Mouse (Mus musculus): ENCODE measurements around the gene Usmg5.
"Not testable (repeated sequence)": the region's sequence is repeated elsewhere in the genome, so short reads cannot be mapped to it uniquely, and the experiment has no call there.

Gene Usmg5

GRCm38 (mm10) chr19:47090550-47091156 lies at the start of gene Usmg5, which contains the start of gene Pdcd11:
TSS of gene Usmg5 (minus strand) at chr19:47090647.
TSS of gene Pdcd11 (plus strand) at chr19:47090768.
- peak; percentile 98 for DNase-seq (ENCODE audit: low spot score in 2 of 2)

- not testable (repeated sequence) for DNase-seq (ENCODE audit: low spot score in 2 of 2)
These were observed 49.2 kb upstream of the Usmg5 start for GRCm38 (mm10) chr19:47139611-47140010.

GRCm38 (mm10) chr19:47137771-47138421 lies 47.4 kb upstream of the Usmg5 start, which contains the start of gene Calhm2:
TSS of gene Calhm2 (minus strand) at chr19:47138294.
- DNase-seq (ENCODE audit: low spot score in 2 of 2) = peak; percentile 64 to 70

GRCm38 (mm10) chr19:47137051-47137581 lies 46.7 kb upstream of the Usmg5 start:
- DNase-seq (ENCODE audit: low spot score in 2 of 2) = peak; percentile 57

- no peak for DNase-seq (ENCODE audit: low spot score in 2 of 2)
These were observed 45.7 kb upstream of the Usmg5 start for GRCm38 (mm10) chr19:47136170-47136569.

- DNase-seq (ENCODE audit: low spot score in 2 of 2) = no peak
These were observed 45.1 kb upstream of the Usmg5 start for GRCm38 (mm10) chr19:47135568-47135967.

GRCm38 (mm10) chr19:47133161-47133560 lies 42.7 kb upstream of the Usmg5 start:
- no peak for DNase-seq (ENCODE audit: low spot score in 2 of 2)

GRCm38 (mm10) chr19:47130551-47131125 lies 40.2 kb upstream of the Usmg5 start:
- DNase-seq (ENCODE audit: low spot score in 2 of 2) = no peak

- DNase-seq (ENCODE audit: low spot score in 2 of 2) = no peak
These were observed 38.4 kb upstream of the Usmg5 start for GRCm38 (mm10) chr19:47128835-47129234.

- no peak for DNase-seq (ENCODE audit: low spot score in 2 of 2)
These were observed 37.7 kb upstream of the Usmg5 start for GRCm38 (mm10) chr19:47128164-47128563.

GRCm38 (mm10) chr19:47122802-47123201 lies 32.4 kb upstream of the Usmg5 start:
- no peak for DNase-seq (ENCODE audit: low spot score in 2 of 2)

GRCm38 (mm10) chr19:47121054-47121453 lies 30.6 kb upstream of the Usmg5 start:
- no peak for DNase-seq (ENCODE audit: low spot score in 2 of 2)

GRCm38 (mm10) chr19:47118634-47119033 lies 28.2 kb upstream of the Usmg5 start:
- DNase-seq (ENCODE audit: low spot score in 2 of 2) = no peak

GRCm38 (mm10) chr19:47104641-47105271 lies 14.3 kb upstream of the Usmg5 start:
- no peak for DNase-seq (ENCODE audit: low spot score in 2 of 2)

GRCm38 (mm10) chr19:47101080-47101479 lies 10.6 kb upstream of the Usmg5 start:
- no peak for DNase-seq (ENCODE audit: low spot score in 2 of 2)

- peak in 1 of 2 experiments; percentile 26 for DNase-seq (ENCODE audit: low spot score in 2 of 2)
These were observed 525 bp downstream of the Usmg5 start for GRCm38 (mm10) chr19:47089718-47090525.

- no peak for DNase-seq (ENCODE audit: low spot score in 2 of 2)
These were observed 2.2 kb downstream of the Usmg5 start for GRCm38 (mm10) chr19:47088226-47088625.

GRCm38 (mm10) chr19:47067924-47068611 lies 22.4 kb downstream of the Usmg5 start:
- peak; percentile 83 to 84 for DNase-seq (ENCODE audit: low spot score in 2 of 2)

- peak; percentile 95 to 98 for DNase-seq (ENCODE audit: low spot score in 2 of 2)
These were observed 23.2 kb downstream of the Usmg5 start, which contains the start of gene Taf5 for GRCm38 (mm10) chr19:47067096-47067882. TSS of gene Taf5 (plus strand) at chr19:47067746.

GRCm38 (mm10) chr19:47065860-47066259 lies 24.6 kb downstream of the Usmg5 start:
- no peak for DNase-seq (ENCODE audit: low spot score in 2 of 2)

All from right cerebral cortex, adult 2 months (tissue).